Mouse (Mus musculus) frontal cortex, postnatal 14 days (tissue): Measurements from ENCODE around the gene Ppp1r10.
A peak's percentile ranks its signal among the peaks of the same experiment; 100 is the strongest.
"Not testable (repeated sequence)": the region's sequence is repeated elsewhere in the genome, so short reads cannot be mapped to it uniquely, and the experiment has no call there.

Experiments
- DNase-seq, 2 experiments: peaks; one replicate each; pipeline ENCODE4 v3.0.0; 2022; ENCODE audit warnings: low spot score in 2 of 2

Gene Ppp1r10

GRCm38 (mm10) chr17:35930627-35931026 lies 14.4 kb downstream of the Ppp1r10 start:
- DNase-seq, result no peak

GRCm38 (mm10) chr17:35932608-35933007 lies 16.4 kb downstream of the Ppp1r10 start:
- no peak for DNase-seq

- not testable (repeated sequence) for DNase-seq
These were observed 19.5 kb downstream of the Ppp1r10 start for GRCm38 (mm10) chr17:35935763-35936162.

- DNase-seq, result no peak
These were observed 21.6 kb downstream of the Ppp1r10 start for GRCm38 (mm10) chr17:35937700-35938348.

- no peak for DNase-seq
These were observed 22.9 kb downstream of the Ppp1r10 start for GRCm38 (mm10) chr17:35939108-35939507.

- no peak for DNase-seq
These were observed 23.7 kb downstream of the Ppp1r10 start for GRCm38 (mm10) chr17:35939941-35940340.

GRCm38 (mm10) chr17:35950946-35951345 lies 34.7 kb downstream of the Ppp1r10 start:
- DNase-seq, result not testable (repeated sequence)

GRCm38 (mm10) chr17:35952559-35952958 lies 36.3 kb downstream of the Ppp1r10 start:
- not testable (repeated sequence) for DNase-seq

GRCm38 (mm10) chr17:35954665-35955064 lies 38.4 kb downstream of the Ppp1r10 start:
- no peak for DNase-seq

- no peak for DNase-seq
These were observed 42.4 kb downstream of the Ppp1r10 start for GRCm38 (mm10) chr17:35958533-35959223.

- no peak for DNase-seq
These were observed 47.0 kb downstream of the Ppp1r10 start for GRCm38 (mm10) chr17:35963279-35963678.

GRCm38 (mm10) chr17:35967621-35968020 lies 51.4 kb downstream of the Ppp1r10 start:
- DNase-seq, result no peak

GRCm38 (mm10) chr17:35969418-35970389 lies 53.5 kb downstream of the Ppp1r10 start, which contains the start of gene Abcf1:
Gene Abcf1 (minus strand): TSS chr17:35969761.
- DNase-seq, result peak; percentile 96 to 99

GRCm38 (mm10) chr17:35972131-35972530 lies 55.9 kb downstream of the Ppp1r10 start:
- no peak for DNase-seq

- DNase-seq, result peak; percentile 86 to 89
These were observed 62.7 kb downstream of the Ppp1r10 start for GRCm38 (mm10) chr17:35978811-35979400.

GRCm38 (mm10) chr17:35979401-35980362 lies 63.4 kb downstream of the Ppp1r10 start, which contains the start of the genes Gnl1 and Prr3:
Gene Gnl1 (plus strand): TSS chr17:35979851.
Gene Prr3 (minus strand): TSS chr17:35980236.
- DNase-seq, result peak; percentile 89 to 92

GRCm38 (mm10) chr17:35980363-35980754 lies 64.1 kb downstream of the Ppp1r10 start:
- peak in 1 of 2 experiments; percentile 51 for DNase-seq

GRCm38 (mm10) chr17:35981776-35982175 lies 65.5 kb downstream of the Ppp1r10 start:
- DNase-seq, result no peak
